Mouse (Mus musculus): ENCODE measurements around the gene Smarce1.

The Smarce1 gene

DNA sequence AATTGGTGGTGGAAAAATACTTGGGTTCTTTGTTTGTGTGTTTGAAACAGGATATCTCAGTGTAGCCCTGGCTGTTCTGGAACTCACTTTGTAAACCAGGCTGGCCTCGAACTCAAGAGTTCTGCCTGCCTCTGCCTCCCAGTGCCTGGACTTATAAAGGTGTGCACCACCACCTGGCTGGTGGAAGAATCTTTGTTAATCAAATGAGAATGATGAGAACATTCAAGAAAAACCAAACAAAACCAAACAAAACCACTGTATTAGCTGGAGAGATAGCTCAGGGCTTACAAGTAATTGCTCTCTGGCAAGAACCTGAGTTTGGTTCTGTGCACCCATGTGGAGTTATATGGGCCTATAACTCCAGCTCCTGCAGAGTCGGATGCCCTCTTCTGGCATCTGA is 61.4 kb downstream of the Smarce1 start:
- in situ Hi-C loops (cut with MboI) = no loop called here

DNA sequence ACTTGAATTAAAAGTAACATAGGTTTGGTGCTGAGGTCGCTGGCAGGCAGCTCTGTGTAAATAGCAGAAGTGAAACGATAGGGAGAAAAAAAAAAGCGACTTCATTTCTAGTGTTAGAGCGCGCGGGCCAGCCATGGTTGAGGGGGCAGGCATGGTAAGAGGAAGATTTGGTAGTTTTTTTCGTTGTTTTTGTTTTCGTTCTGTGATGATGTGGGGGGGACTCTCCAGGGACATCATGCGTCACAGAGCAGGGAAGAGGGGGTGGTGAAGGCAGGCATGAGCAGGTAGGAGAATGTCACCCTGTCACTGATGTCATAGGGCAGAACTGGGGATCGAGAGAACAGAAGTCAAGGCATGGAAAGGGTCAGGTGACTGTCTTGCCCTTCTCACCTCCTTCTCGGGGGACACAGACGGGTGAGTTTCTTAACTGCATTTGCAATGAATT is 62.8 kb downstream of the Smarce1 start:
- in situ Hi-C loops (cut with MboI) = no loop called here

DNA sequence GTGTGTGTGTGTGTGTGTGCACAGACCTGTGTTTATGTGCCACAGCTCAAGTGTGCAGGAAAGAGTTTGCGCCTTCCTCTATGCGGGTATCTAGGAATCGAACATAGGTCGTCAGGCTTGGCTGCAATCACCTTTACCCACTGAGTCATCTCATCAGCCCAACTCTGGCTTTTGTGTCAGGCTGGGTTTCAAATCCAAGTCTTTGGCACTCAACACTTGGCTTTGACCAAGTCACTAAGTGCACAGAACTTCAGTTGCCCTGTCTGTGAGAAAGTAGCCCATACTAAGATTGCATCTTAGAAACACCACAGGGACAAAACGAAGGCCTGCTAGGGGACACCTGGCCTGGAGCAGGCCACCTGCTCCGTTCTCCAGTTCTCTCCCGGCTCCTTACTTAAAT is 63.2 kb downstream of the Smarce1 start:
- in situ Hi-C loops (cut with MboI) = no loop called here

DNA sequence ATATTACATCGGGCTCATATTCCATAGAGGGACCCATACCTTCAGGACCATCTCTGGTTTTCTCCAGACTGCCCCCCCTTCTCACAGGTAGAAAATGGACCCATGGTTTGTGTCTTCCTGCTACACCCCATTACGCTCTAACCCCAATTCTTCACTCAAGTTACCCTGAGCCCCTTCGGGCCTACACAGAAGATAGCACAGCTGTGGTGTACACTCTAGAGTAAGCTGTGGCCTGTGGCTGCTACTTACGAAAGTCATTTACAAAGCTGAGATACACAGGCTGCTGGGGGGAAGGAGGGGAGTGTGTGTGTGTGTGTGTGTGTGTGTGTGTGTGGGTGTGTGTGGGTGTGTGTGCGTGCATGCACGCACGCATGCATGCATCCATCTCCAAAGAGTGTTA is 64.6 kb downstream of the Smarce1 start:
- in situ Hi-C loops (cut with MboI) = no loop called here

DNA sequence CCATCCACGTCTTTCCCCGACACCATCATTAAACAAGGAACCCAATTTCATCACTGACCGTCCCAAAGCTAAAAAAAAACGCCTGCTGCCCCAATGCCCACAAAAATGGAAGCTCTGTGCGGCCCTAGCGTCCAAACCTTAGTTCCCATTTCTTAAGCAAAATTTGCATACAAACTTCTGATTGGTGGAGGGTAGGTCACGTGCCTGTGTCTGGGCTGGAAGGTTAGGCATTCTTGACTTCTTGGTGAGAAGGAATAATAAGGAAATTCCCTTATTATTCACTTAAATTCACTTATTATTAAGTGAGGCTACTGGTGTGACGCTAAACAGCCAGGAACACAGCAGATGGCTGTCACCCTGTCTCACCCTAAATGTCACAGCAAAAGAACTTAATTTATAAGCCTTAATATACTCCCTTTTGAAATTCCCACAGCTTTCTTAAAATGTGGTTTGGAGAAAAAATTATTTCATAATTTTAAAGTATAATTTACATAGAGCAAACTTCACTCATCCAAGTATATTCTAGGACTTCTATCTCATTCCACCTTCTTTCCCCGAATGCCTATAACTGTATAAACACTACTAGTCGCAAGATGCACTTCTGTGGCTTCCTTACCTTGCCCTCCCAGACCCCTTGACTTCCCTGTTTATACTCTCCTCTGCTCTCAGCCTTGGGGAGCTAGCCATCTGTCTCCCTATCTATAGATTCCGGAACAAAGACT is 65.6 kb downstream of the Smarce1 start:
- in situ Hi-C loops (cut with MboI) = no loop called here

DNA sequence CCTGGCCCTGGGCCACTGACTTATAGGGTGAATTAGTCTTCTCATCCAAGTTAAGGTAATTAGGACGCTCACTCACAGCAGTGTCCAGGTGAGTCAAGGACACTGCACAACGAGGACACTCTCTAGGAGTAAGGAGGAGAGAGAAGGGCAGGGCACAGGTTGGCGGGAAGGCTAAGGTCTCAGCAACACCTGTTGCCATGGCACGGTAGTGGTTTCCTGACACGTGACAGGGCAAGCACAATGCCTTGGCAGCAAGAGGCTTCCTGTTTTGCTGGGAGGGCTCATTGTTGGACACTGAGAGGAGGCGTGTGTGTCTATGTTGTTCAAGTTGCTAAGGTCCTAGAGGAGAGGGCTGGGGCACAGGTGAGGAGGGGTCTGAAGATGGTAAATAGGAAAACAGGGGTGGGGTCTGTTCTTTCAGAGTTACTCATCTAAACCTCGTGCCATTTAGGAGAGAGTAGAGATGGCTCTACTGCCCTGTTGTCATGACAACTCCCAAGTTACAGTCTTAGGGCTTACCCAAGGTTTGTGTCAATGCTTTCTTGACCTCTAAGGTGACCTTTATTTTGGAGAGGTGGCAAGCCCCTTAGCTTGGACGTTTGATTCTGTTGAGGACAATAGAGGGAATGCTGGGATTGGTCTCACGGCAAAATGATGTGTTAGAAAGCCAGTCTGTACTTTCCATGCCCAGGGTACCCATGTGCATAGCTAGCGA is 67.7 kb downstream of the Smarce1 start:
- in situ Hi-C loops (cut with MboI) = no loop called here

DNA sequence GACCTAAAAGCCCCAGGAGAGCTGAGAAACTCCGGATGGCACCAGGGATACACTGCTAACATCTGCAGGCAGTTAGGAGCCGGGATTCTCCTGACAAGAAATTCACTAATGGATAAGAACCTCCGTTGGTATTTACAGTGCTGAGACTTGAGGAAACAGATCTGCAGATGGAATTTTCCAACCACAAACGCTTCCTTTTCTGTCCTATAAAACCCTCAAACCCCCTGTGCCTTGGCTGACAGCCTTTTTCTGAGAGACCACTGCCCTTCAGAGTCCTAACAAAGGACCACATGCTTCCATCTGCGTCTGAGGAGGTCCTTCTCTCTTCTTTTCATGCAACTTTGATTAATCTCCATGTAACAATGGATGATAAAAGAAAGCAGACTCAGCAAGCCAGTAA is 69.2 kb downstream of the Smarce1 start:
- in situ Hi-C loops (cut with MboI) = no loop called here

DNA sequence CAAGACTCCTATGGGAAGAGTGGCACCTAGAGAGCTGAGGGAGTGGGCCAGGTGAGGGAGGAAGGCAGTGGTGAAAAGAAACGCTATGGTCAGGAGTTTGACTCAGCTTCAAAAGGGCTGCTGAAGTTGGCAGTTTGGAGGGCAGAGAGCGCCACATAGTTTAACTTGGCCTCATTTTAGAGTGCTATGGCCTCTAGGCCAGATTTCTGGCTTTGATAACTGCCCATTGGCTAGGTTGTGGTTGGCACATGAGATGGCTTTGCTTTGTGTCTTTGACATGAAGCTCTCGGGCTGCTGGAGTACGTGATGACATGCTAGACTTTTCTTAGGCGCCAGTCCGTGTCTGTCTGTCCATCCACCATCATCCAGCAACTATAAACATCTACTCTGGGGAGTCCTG is 70.6 kb downstream of the Smarce1 start:
- in situ Hi-C loops (cut with MboI) = no loop called here
